Comparison of ENCODE assay signal across 8 mouse cellular contexts in the genomic region with DNA sequence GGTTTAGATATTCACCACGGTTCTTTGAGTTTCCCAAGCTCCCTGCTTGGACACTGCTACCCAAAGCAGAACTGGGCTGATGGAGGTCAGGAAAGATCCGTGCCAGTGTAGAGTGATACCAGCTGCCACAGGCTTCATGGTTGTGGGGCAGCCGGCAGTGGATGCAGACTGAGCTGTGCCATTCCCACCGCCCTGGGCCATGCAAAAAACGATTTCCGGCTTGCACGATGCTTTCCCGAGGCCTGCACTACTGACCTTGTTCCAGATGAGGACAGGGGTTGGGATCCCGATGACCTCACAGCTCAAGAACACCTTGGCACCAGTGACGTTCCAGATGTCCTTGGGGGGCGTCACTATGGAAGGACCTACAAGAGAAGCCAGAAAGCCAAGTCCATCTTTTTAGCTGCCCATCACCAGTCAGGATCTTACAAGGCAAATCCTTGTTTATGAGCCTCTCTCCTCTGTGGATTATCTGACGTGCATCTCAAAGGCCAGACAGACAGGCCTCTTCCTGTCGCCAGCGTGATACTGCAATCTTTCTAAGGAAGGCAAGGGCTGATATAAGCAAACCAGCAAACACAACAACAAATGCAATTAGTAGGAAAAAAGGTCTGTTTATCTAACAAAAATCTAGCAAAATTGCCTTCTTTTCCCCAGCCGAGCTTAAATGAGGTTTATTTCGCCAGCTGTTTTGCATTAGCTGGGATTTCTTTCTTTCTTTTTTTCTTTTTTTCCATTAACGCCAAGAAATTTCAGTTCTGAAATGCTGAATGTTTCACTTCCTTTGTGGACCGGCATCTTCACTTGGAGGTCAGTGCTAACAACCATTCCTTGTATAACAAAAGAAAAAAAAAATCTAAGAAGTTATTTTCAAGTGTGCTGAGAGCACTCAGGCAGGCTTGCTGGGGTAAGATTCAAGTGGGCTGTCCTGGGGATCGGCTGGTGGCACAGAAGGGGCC. TPM values are rescaled to one million over a fixed set of nuclear protein-coding genes. Genes with fewer than 3 reads are reported as not detected.
A peak's percentile ranks its signal among the peaks of the same experiment; 100 is the strongest.
DNase-seq lines count a peak whose midpoint lies in the region; ATAC-seq and TF ChIP-seq lines count a peak whose summit lies in the region.
"Had no signal": no experiment of that assay in that cellular context is flagged by ENCODE, and none has a peak within 500 bp of the region (broad histone marks: within the 10 kb centered on the region; RNA-seq: fewer than 3 reads in every experiment).

No protein-coding gene starts in this region.

- no peak for ATAC-seq in intestine, embryonic 14.5 days (replicated peaks; ENCODE audit: low FRiP score, low TSS enrichment, low read depth)
- ATAC-seq in intestine, postnatal 0 days, result no peak
- peak; percentile 19; the same call in 1 of the 2 replicates for ATAC-seq in limb, embryonic 11.5 days (ENCODE audit: insufficient number of reproducible peaks, low FRiP score, low TSS enrichment, low read depth)
- ATAC-seq in forebrain, embryonic 12.5 days (ENCODE audit: low FRiP score), result no peak

- H3K27ac ChIP-seq in intestine, embryonic 14.5 days (ENCODE audit: low read depth), result peak overlapping the region; percentile 47; the same call in 1 of the 2 replicates
- H3K27ac ChIP-seq in intestine, postnatal 0 days (ENCODE audit: low read depth, low read length), result no peak overlapping the region
- H3K27ac ChIP-seq in embryonic facial prominence, embryonic 10.5 days (replicated peaks), result peak overlapping the region; percentile 65
- H3K27ac ChIP-seq in limb, embryonic 11.5 days (replicated peaks; ENCODE audit: low read depth, low read length), result no peak overlapping the region
- H3K27ac ChIP-seq in forebrain, embryonic 12.5 days, result no peak overlapping the region
- H3K27ac ChIP-seq: macrophage had no signal

- H3K36me3 ChIP-seq in intestine, embryonic 14.5 days (ENCODE audit: control insufficient read depth, insufficient read depth, low read length), result no peaks in the 10 kb centered on the region
- peaks cover 7% of the 10 kb centered on the region; the same call in 1 of the 2 replicates for H3K36me3 ChIP-seq in intestine, postnatal 0 days (ENCODE audit: control insufficient read depth, insufficient read depth)
- H3K36me3 ChIP-seq in embryonic facial prominence, embryonic 10.5 days (replicated peaks), result peaks cover 4% of the 10 kb centered on the region
- no peaks in the 10 kb centered on the region for H3K36me3 ChIP-seq in limb, embryonic 11.5 days (ENCODE audit: control insufficient read depth, insufficient read depth, low read length)
- H3K36me3 ChIP-seq in forebrain, embryonic 12.5 days (replicated peaks), result peaks cover 1% of the 10 kb centered on the region; the same call in 1 of the 2 replicates

- no peak overlapping the region for H3K9ac ChIP-seq in intestine, embryonic 14.5 days (ENCODE audit: low read length)
- H3K9ac ChIP-seq in intestine, postnatal 0 days (ENCODE audit: low read depth, low read length), result no peak overlapping the region
- H3K9ac ChIP-seq in limb, embryonic 11.5 days (ENCODE audit: low read length), result no peak overlapping the region
- H3K9ac ChIP-seq in forebrain, embryonic 12.5 days, result no peak overlapping the region

- H3K9me3 ChIP-seq in intestine, embryonic 14.5 days (ENCODE audit: control insufficient read depth, low read length), result no peaks in the 10 kb centered on the region
- no peaks in the 10 kb centered on the region for H3K9me3 ChIP-seq in intestine, postnatal 0 days (ENCODE audit: control insufficient read depth)
- no peaks in the 10 kb centered on the region for H3K9me3 ChIP-seq in embryonic facial prominence, embryonic 10.5 days
- no peaks in the 10 kb centered on the region for H3K9me3 ChIP-seq in limb, embryonic 11.5 days (ENCODE audit: control insufficient read depth, low read length)
- no peaks in the 10 kb centered on the region for H3K9me3 ChIP-seq in forebrain, embryonic 12.5 days

- peaks cover 20% of the 10 kb centered on the region for H3K4me1 ChIP-seq in intestine, embryonic 14.5 days (replicated peaks; ENCODE audit: control insufficient read depth, insufficient read depth, low read length)
- no peaks in the 10 kb centered on the region for H3K4me1 ChIP-seq in intestine, postnatal 0 days (replicated peaks; ENCODE audit: control insufficient read depth, insufficient read depth, low read length)
- H3K4me1 ChIP-seq in embryonic facial prominence, embryonic 10.5 days, result peaks cover 35% of the 10 kb centered on the region
- H3K4me1 ChIP-seq in limb, embryonic 11.5 days (ENCODE audit: control insufficient read depth, insufficient read depth, low read length), result peaks cover 10% of the 10 kb centered on the region
- peaks cover 12% of the 10 kb centered on the region for H3K4me1 ChIP-seq in forebrain, embryonic 12.5 days

- TF ChIP-seq CTCF in intestine, postnatal 0 days (IDR thresholded peaks at IDR 0.05; ENCODE audit: low read depth), result no peak

- no peaks in the 10 kb centered on the region for H3K27me3 ChIP-seq in intestine, embryonic 14.5 days (replicated peaks; ENCODE audit: control insufficient read depth, insufficient read depth, low read length)
- H3K27me3 ChIP-seq in intestine, postnatal 0 days (replicated peaks; ENCODE audit: control insufficient read depth, insufficient read depth, low read length), result no peaks in the 10 kb centered on the region
- peaks cover 12% of the 10 kb centered on the region for H3K27me3 ChIP-seq in embryonic facial prominence, embryonic 10.5 days (replicated peaks; ENCODE audit: low read depth, poor library complexity, severe bottlenecking)
- no peaks in the 10 kb centered on the region for H3K27me3 ChIP-seq in limb, embryonic 11.5 days (ENCODE audit: control insufficient read depth, insufficient read depth, low read length)
- peaks cover 16% of the 10 kb centered on the region; the same call in 1 of the 2 replicates for H3K27me3 ChIP-seq in forebrain, embryonic 12.5 days

- DNase-seq in intestine, embryonic 14.5 days (ENCODE audit: low spot score), result no peak
- DNase-seq in NIH3T3 (ENCODE audit: low read depth), result peak; percentile 36
- peak; percentile 39 for DNase-seq in embryonic facial prominence, embryonic 10.5 days (ENCODE audit: low spot score)
- peak; percentile 31 for DNase-seq in limb, embryonic 11.5 days (ENCODE audit: low spot score)
- no peak for DNase-seq in cerebellum, postnatal 10 days

- WGBS in intestine, embryonic 14.5 days, result 71% methylated on average over 19 of the region's 19 CpGs
- WGBS in intestine, postnatal 0 days, result 73% methylated on average over 19 of the region's 19 CpGs
- 59% methylated on average over 19 of the region's 19 CpGs for WGBS in embryonic facial prominence, embryonic 10.5 days
- WGBS in limb, embryonic 11.5 days, result 42% methylated on average over 19 of the region's 19 CpGs
- 82% methylated on average over 19 of the region's 19 CpGs for WGBS in forebrain, embryonic 12.5 days

- H3K4me3 ChIP-seq in intestine, embryonic 14.5 days (ENCODE audit: low read depth, low read length), result no peak overlapping the region
- H3K4me3 ChIP-seq in intestine, postnatal 0 days (ENCODE audit: low read depth, low read length), result no peak overlapping the region
- H3K4me3 ChIP-seq in embryonic facial prominence, embryonic 10.5 days, result no peak overlapping the region
- no peak overlapping the region for H3K4me3 ChIP-seq in limb, embryonic 11.5 days (ENCODE audit: low read depth, low read length)
- no peak overlapping the region for H3K4me3 ChIP-seq in forebrain, embryonic 12.5 days (replicated peaks)

- no peak overlapping the region for H3K4me2 ChIP-seq in intestine, embryonic 14.5 days (ENCODE audit: low read length)
- no peak overlapping the region for H3K4me2 ChIP-seq in intestine, postnatal 0 days (replicated peaks; ENCODE audit: low read depth)
- H3K4me2 ChIP-seq in limb, embryonic 11.5 days (ENCODE audit: low read depth, severe bottlenecking), result no peak overlapping the region
- no peak overlapping the region for H3K4me2 ChIP-seq in forebrain, embryonic 12.5 days

RNA-seq across cellular contexts. Expression of a gene that starts 45.6 kb away (rescaled TPM):
- 59.8 and 67.5 TPM in 2 replicates for polyA plus RNA-seq in intestine, embryonic 14.5 days (2014; fragmentation: Nextera tagmentation; extraction: Ambion mirVana)
- 18.7 and 20.3 TPM in 2 replicates for polyA plus RNA-seq in intestine, postnatal 0 days (2015; fragmentation: Nextera tagmentation; extraction: Ambion mirVana)
- polyA plus RNA-seq in embryonic facial prominence, embryonic 10.5 days (2016; fragmentation: Nextera tagmentation; extraction: Ambion mirVana), result 94.3 and 96.0 TPM in 2 replicates
- polyA plus RNA-seq in limb, embryonic 11.5 days (2014; fragmentation: Nextera tagmentation; extraction: Ambion mirVana), result 95.7 and 102 TPM in 2 replicates
- polyA plus RNA-seq in forebrain, embryonic 12.5 days (2016; fragmentation: Nextera tagmentation; extraction: Ambion mirVana), result 102 and 109 TPM in 2 replicates

RNA-seq across cellular contexts. Expression of a gene that starts 45.7 kb away (rescaled TPM):
- polyA plus RNA-seq in intestine, embryonic 14.5 days (2014; fragmentation: Nextera tagmentation; extraction: Ambion mirVana), result 30.3 and 30.4 TPM in 2 replicates
- 11.8 and 12.3 TPM in 2 replicates for polyA plus RNA-seq in intestine, postnatal 0 days (2015; fragmentation: Nextera tagmentation; extraction: Ambion mirVana)
- 36.5 and 37.5 TPM in 2 replicates for polyA plus RNA-seq in embryonic facial prominence, embryonic 10.5 days (2016; fragmentation: Nextera tagmentation; extraction: Ambion mirVana)
- polyA plus RNA-seq in limb, embryonic 11.5 days (2014; fragmentation: Nextera tagmentation; extraction: Ambion mirVana), result 32.1 and 35.2 TPM in 2 replicates
- 36.3 and 37.5 TPM in 2 replicates for polyA plus RNA-seq in forebrain, embryonic 12.5 days (2016; fragmentation: Nextera tagmentation; extraction: Ambion mirVana)

RNA-seq across cellular contexts. Expression of a gene that starts 52.3 kb away (rescaled TPM):
- polyA plus RNA-seq in intestine, embryonic 14.5 days (2014; fragmentation: Nextera tagmentation; extraction: Ambion mirVana), result 52.4 and 57.9 TPM in 2 replicates
- polyA plus RNA-seq in intestine, postnatal 0 days (2015; fragmentation: Nextera tagmentation; extraction: Ambion mirVana), result 255 and 258 TPM in 2 replicates
- 4.4 and 4.9 TPM in 2 replicates for polyA plus RNA-seq in embryonic facial prominence, embryonic 10.5 days (2016; fragmentation: Nextera tagmentation; extraction: Ambion mirVana)
- 1.9 and 2.6 TPM in 2 replicates for polyA plus RNA-seq in limb, embryonic 11.5 days (2014; fragmentation: Nextera tagmentation; extraction: Ambion mirVana)
- 28.1 and 28.9 TPM in 2 replicates for polyA plus RNA-seq in forebrain, embryonic 12.5 days (2016; fragmentation: Nextera tagmentation; extraction: Ambion mirVana)

Comparison
In these comparisons a context has a peak if more than half of its experiments do, and no peak if none do; other contexts are left out.
1. H3K27ac ChIP-seq: peak in intestine, embryonic 14.5 days (single experiment) and embryonic facial prominence, embryonic 10.5 days (single experiment); none in intestine, postnatal 0 days (single experiment), limb, embryonic 11.5 days (single experiment) and forebrain, embryonic 12.5 days (single experiment).
2. DNase-seq: peak in NIH3T3 (single experiment), embryonic facial prominence, embryonic 10.5 days (single experiment) and limb, embryonic 11.5 days (single experiment); none in intestine, embryonic 14.5 days (single experiment) and cerebellum, postnatal 10 days (0 of 2).